Mouse (Mus musculus) Muller cell, postnatal 12 days (primary cell): ENCODE results near the gene Cd300e.

Source experiments
- DNase-seq: peaks from one replicate; pipeline ENCODE4 v3.0.0-alpha.2; 2015; ENCODE audit errors: inconsistent ontology term

Gene Cd300e

GRCm38 (mm10) chr11:115062077-115062476 is at the start of gene Cd300e:
TSS of gene Cd300e (minus strand) at chr11:115062177.
- no peak for DNase-seq

- no peak for DNase-seq
These were observed 48.3 kb upstream of the Cd300e start for GRCm38 (mm10) chr11:115110271-115110670.

- DNase-seq, result no peak
These were observed 46.2 kb upstream of the Cd300e start for GRCm38 (mm10) chr11:115108176-115108575.

DNA sequence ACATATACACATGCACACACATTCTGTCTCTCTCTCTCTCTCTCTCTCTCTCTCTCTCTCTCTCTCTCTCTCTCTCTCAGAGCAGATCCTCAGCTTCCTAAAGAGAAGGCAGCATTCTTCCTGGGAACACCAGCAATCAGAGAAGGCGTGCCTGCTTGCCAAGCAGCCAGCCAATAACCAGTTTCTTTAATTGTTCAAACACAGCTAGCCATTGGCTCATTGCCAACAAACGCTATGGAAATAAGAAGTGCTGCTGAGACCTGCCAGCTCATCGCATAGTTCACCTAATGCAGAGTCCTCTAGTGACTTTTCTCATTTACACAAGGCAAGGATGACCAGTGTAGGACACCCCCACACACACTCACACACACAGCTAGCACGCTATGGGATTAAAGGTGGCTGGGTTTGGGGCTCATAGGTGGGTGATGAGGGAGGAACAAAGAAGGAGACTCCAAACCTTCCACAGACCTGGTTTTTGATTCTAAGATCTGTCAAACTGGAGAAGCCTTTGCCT is 45.5 kb upstream of the Cd300e start:
- DNase-seq, result peak; percentile 3

GRCm38 (mm10) chr11:115106638-115107037 is 44.7 kb upstream of the Cd300e start:
- DNase-seq, result no peak

- no peak for DNase-seq
These were observed 43.0 kb upstream of the Cd300e start for GRCm38 (mm10) chr11:115104769-115105563.

- DNase-seq, result no peak
These were observed 41.8 kb upstream of the Cd300e start for GRCm38 (mm10) chr11:115103470-115104413.

- no peak for DNase-seq
These were observed 40.1 kb upstream of the Cd300e start for GRCm38 (mm10) chr11:115102116-115102515.

- DNase-seq, result no peak
These were observed 39.7 kb upstream of the Cd300e start for GRCm38 (mm10) chr11:115101615-115102051.

GRCm38 (mm10) chr11:115100741-115101140 is 38.8 kb upstream of the Cd300e start:
- DNase-seq, result no peak

DNA sequence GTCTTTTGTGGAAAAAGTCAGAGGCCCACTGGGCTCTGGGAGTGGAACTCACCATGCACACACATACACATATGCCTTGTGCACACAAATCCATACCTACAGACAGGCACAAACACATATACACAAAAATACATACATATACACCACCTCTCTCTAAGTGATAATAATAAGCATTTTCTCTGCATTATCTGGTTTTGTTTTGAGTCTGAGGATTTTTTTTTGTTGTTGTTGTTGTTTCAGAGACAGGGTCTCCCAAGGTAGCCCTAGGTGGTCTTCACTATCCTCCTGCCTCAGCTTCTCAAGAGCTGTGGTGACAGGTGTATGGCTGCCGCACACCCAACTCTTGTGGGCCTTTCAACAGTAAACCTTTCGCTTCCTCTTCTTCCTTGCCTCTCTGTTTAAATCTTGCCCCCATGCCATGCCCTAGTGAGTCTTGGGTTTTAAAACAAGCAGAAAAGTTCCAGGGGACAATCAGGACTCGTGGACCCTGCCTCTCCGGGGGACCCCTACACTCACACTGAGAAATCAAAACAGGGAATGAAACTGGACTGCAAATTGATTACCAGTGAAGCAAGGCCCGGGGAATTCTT is 38.1 kb upstream of the Cd300e start:
- no peak for DNase-seq

DNA sequence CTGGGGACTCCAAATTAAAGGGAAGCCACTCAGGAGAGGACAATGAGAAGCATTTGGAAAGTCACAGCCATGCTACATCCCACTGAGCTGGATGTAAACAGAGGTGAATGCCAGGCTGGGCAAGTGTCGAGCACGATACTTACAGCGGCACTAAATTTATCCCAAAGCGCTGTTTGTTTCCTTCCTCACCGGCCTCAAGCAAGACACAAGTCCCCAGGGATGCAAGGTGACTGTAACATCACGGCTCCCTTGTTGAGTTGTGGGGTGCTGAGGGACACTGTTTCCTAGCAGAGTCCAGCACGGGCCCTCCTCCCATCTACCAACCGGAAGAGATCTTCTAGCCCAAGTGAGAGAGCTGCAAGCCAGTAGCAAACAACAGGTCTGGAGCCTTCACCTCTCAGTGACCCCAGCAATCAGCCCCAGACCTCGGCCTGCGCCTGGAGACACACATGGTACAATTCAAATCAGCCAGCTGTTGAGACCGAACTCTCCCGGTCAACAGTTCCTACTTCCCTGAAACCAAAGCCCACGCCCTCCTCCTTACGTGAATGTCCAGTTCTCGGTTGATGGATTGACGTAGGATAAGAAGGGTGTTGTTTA is 37.4 kb upstream of the Cd300e start:
- DNase-seq, result no peak

GRCm38 (mm10) chr11:115098203-115098932 is 36.4 kb upstream of the Cd300e start:
- DNase-seq, result no peak

DNA sequence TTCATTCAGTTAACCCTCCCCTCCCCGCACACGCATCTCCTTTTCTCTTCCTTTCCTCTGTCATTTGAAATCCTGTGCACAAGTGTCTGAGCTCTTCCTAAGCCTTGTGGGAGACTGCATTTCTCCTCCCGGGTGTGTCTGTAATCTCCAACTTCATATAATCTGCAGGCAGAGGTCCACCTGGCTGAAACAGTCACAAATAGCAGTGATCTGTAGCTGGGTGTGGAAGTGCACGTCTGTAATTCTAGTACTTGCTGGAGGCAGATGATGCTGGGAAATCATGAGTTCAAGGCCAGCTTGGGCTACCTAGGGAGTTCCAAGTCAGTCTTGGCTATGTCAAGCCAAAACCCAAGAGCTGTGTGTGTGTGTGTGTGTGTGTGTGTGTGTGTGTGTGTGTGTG is 30.2 kb upstream of the Cd300e start:
- no peak for DNase-seq

DNA sequence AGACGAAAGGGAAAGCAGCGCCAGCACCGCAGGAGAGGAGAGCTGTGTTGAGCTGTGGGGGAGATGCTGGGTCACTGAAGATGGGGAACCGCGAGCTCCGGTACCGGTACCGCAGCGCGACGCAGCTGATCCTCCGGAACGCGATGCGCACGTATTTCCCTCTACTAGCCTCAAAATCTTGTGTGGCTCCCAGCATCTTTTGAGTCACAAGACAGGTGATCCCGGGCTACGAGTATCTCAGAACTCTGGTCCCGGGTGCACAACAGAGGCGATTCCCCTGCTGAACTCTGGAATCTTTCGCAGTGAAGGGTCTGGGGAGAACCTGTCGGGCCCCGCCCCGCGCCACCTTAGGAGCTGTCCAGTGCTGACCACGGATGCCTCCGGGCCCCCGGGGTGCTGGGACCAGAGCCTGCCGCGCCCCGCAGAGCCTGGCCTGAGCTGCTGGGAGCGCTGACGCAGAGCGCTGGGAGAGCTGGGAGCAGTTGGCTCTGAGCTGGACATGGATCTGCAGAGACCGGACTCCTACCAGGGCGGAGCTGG is 29.5 kb upstream of the Cd300e start, which contains the start of gene Rab37:
Gene Rab37 (plus strand): TSS at position 70 of the 540 bp plus-strand sequence.
- DNase-seq, result peak; percentile 56

DNA sequence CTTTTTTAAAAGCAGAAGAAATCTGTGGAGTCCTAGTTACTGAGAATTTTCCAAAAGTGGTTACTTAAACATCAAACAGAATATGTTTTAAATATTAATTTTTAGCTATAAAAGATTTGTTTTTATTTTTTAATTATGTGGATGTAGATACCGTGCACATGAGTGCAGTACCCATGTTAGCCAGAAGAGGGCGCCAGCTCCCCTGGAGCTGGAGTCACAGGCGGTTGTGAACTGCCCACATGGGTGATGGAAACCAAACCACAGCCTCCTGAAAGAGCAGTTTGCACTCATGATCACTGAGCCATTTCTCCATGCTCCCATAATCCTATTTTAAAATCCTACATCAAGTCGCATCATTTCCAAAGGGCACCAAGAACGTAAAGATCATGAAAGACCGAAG is 27.9 kb upstream of the Cd300e start:
- DNase-seq, result no peak

GRCm38 (mm10) chr11:115086213-115086612 is 24.2 kb upstream of the Cd300e start:
- DNase-seq, result no peak

- DNase-seq, result no peak
These were observed 23.1 kb upstream of the Cd300e start for GRCm38 (mm10) chr11:115085064-115085463.

DNA sequence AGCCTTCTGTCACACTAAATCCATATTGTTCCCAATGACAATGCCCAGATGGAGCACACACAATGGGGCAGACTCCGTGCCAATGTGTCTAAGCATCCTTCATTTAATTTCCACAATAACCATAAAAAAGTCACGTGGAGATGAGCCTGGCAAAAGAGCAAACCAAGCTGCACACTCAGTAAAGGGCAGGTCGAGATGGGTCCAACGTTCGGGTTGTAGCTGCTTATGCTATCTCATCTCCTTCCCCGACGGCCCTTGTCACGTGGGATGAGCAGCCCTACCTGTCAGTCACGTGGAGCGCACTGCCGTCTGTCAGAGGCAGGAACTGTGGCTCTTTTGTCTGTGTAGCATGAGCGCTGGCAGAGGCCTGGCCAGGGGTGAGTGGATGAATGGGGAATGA is 22.6 kb upstream of the Cd300e start:
- peak; percentile 12 for DNase-seq

GRCm38 (mm10) chr11:115083376-115084139 is 21.6 kb upstream of the Cd300e start:
- DNase-seq, result peak; percentile 52
